Mouse (Mus musculus): ENCODE data around the gene Tcf7l2. TPM values are rescaled to one million over a fixed set of nuclear protein-coding genes. Genes with fewer than 3 reads are reported as not detected.

The Tcf7l2 gene
- polyA plus RNA-seq, 1 experiment from 2014 or later = 60.6 TPM

DNA sequence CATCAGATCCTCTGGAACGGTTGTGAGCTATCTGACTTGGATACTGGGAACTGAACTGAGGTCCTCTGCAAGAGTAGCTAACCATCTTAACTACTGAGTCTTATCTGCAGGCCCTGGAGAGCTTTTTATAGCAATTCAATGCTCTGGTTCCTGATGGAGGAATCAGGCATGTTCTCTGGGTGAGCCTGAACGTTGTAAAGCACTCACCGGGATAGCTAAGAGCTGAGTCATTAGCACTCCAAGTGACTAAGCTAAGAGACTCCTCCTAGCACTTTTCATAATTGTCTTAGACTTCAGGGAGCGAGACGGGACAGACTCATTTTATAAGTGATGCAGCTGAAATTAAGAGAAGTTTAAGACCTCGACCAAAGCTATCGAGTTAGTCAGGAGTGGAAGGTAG lies 53.7 kb downstream of the Tcf7l2 start:
- WGBS = 81% methylated on average over 7 of the region's 7 CpGs
- Histone ChIP-seq H3K27me3 (ENCODE audit: control insufficient read depth, insufficient read depth, low read length) (no peaks in the 10 kb centered on the region), H3K4me3 (ENCODE audit: low read depth, low read length) (no peak overlapping the region), H3K27ac (ENCODE audit: low read depth, low read length) (no peak overlapping the region), H3K9ac (ENCODE audit: low read length) (no peak overlapping the region), H3K36me3 (ENCODE audit: control insufficient read depth, insufficient read depth, low read length) (no peaks in the 10 kb centered on the region), H3K4me2 (ENCODE audit: low read depth) (no peak overlapping the region), H3K9me3 (ENCODE audit: control insufficient read depth, low read length) (no peaks in the 10 kb centered on the region), H3K4me1 (ENCODE audit: control insufficient read depth, insufficient read depth, low read length) (no peaks in the 10 kb centered on the region)
- ATAC-seq (ENCODE audit: insufficient read depth, low FRiP score, low TSS enrichment) (no peak), DNase-seq (ENCODE audit: low spot score) (no peak)

- no peak overlapping the region for H3K27ac ChIP-seq (ENCODE audit: low read depth, low read length)
- WGBS = 71% methylated on average over 3 of the region's 3 CpGs
- DNase-seq (ENCODE audit: low spot score) (no peak), ATAC-seq (ENCODE audit: insufficient read depth, low FRiP score, low TSS enrichment) (no peak)
- H3K9ac ChIP-seq (ENCODE audit: low read length) = no peak overlapping the region
- no peaks in the 10 kb centered on the region for H3K9me3 ChIP-seq (ENCODE audit: control insufficient read depth, low read length)
- H3K36me3 ChIP-seq (ENCODE audit: control insufficient read depth, insufficient read depth, low read length) = no peaks in the 10 kb centered on the region
- no peak overlapping the region for H3K4me3 ChIP-seq (ENCODE audit: low read depth, low read length)
- no peaks in the 10 kb centered on the region for H3K4me1 ChIP-seq (ENCODE audit: control insufficient read depth, insufficient read depth, low read length)
- no peak overlapping the region for H3K4me2 ChIP-seq (ENCODE audit: low read depth)
- H3K27me3 ChIP-seq (ENCODE audit: control insufficient read depth, insufficient read depth, low read length) = no peaks in the 10 kb centered on the region
These were observed 56.2 kb downstream of the Tcf7l2 start for GRCm38 (mm10) chr19:55797834-55798233.

DNA sequence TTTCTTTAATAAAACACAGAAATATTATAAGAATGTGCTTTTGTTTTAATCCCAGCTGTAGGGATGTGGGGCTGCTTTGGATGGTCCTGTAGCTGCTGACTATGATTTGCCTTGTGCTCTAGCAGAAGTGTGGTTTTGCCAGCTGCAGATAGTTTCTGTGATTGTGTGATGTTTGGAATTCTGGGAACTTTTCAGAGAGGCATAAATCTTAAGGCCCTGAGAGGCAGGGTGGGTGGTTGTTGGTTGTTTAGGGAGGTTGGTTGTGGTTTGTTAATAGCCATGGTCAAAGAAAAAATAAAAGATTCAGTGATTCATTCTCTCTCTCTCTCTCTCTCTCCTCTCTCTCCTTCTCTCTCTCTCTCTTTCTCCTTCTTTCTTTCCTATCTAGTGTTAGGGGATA lies 57.8 kb downstream of the Tcf7l2 start:
- H3K27ac ChIP-seq (ENCODE audit: low read depth, low read length) = no peak overlapping the region
- no peak overlapping the region for H3K4me3 ChIP-seq (ENCODE audit: low read depth, low read length)
- no peaks in the 10 kb centered on the region for H3K27me3 ChIP-seq (ENCODE audit: control insufficient read depth, insufficient read depth, low read length)
- no peaks in the 10 kb centered on the region for H3K4me1 ChIP-seq (ENCODE audit: control insufficient read depth, insufficient read depth, low read length)
- no peaks in the 10 kb centered on the region for H3K36me3 ChIP-seq (ENCODE audit: control insufficient read depth, insufficient read depth, low read length)
- ATAC-seq (ENCODE audit: insufficient read depth, low FRiP score, low TSS enrichment) = no peak
- no peaks in the 10 kb centered on the region for H3K9me3 ChIP-seq (ENCODE audit: control insufficient read depth, low read length)
- H3K4me2 ChIP-seq (ENCODE audit: low read depth) = no peak overlapping the region
- H3K9ac ChIP-seq (ENCODE audit: low read length) = no peak overlapping the region
- DNase-seq (ENCODE audit: low spot score) = no peak

DNA sequence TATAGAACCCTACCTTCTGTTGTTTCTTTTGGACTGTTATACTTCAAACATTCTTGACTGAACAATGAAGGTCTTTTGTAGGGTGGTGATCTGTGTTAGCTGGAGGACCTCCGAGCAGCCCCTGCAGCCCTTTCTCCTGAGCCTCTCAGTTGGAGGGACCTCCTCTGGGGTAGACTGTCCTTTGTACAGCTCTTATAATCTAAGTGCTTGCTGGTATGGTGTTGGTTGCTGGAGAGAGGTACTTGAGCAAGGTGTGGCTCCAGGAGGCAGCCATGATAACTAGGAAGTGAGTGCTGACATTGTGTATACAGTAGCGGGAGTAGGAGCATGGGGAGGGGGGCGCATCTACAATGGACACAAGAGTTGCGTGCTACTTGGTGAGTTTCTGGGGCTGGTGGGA lies 58.4 kb downstream of the Tcf7l2 start:
- WGBS = 99% methylated on average over 4 of the region's 4 CpGs
- no peaks in the 10 kb centered on the region for H3K9me3 ChIP-seq (ENCODE audit: control insufficient read depth, low read length)
- H3K4me2 ChIP-seq (ENCODE audit: low read depth) = no peak overlapping the region
- H3K9ac ChIP-seq (ENCODE audit: low read length) = no peak overlapping the region
- H3K36me3 ChIP-seq (ENCODE audit: control insufficient read depth, insufficient read depth, low read length) = no peaks in the 10 kb centered on the region
- no peak overlapping the region for H3K27ac ChIP-seq (ENCODE audit: low read depth, low read length)
- H3K4me3 ChIP-seq (ENCODE audit: low read depth, low read length) = no peak overlapping the region
- H3K27me3 ChIP-seq (ENCODE audit: control insufficient read depth, insufficient read depth, low read length) = no peaks in the 10 kb centered on the region
- ATAC-seq (ENCODE audit: insufficient read depth, low FRiP score, low TSS enrichment) (no peak), DNase-seq (ENCODE audit: low spot score) (no peak)
- no peaks in the 10 kb centered on the region for H3K4me1 ChIP-seq (ENCODE audit: control insufficient read depth, insufficient read depth, low read length)

- no peaks in the 10 kb centered on the region for H3K36me3 ChIP-seq (ENCODE audit: control insufficient read depth, insufficient read depth, low read length)
- H3K27ac ChIP-seq (ENCODE audit: low read depth, low read length) = no peak overlapping the region
- H3K4me1 ChIP-seq (ENCODE audit: control insufficient read depth, insufficient read depth, low read length) = peaks cover 10% of the 10 kb centered on the region; the same call in 1 of the 2 replicates
- no peak overlapping the region for H3K4me2 ChIP-seq (ENCODE audit: low read depth)
- no peaks in the 10 kb centered on the region for H3K27me3 ChIP-seq (ENCODE audit: control insufficient read depth, insufficient read depth, low read length)
- WGBS = 64% methylated on average over 1 of the region's 1 CpGs
- ATAC-seq (ENCODE audit: insufficient read depth, low FRiP score, low TSS enrichment) (no peak), DNase-seq (ENCODE audit: low spot score) (no peak)
- H3K9me3 ChIP-seq (ENCODE audit: control insufficient read depth, low read length) = no peaks in the 10 kb centered on the region
- no peak overlapping the region for H3K9ac ChIP-seq (ENCODE audit: low read length)
- H3K4me3 ChIP-seq (ENCODE audit: low read depth, low read length) = no peak overlapping the region
These were observed 61.5 kb downstream of the Tcf7l2 start for GRCm38 (mm10) chr19:55803121-55803520.

DNA sequence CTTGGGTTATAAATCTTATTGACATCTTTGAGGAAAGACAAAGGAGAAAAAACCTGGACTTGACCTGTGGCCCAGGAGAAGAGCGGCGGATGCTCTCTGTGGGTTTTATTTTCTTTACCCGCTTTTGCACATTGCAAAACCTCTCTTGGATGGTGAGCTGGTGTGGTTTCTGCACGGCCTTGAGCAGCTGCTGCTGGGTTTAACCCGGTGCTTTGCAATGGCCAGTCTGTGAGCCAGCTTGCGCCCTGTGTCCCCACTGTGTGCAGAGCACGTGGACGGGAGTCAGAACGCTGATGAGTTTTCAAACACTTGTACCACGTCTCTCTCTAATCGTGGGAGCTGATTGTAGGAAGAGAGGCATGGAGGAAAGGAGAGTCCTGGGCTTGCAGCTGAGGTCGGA lies 62.2 kb downstream of the Tcf7l2 start:
- WGBS = 83% methylated on average over 12 of the region's 12 CpGs
- no peak overlapping the region for H3K27ac ChIP-seq (ENCODE audit: low read depth, low read length)

GRCm38 (mm10) chr19:55804795-55805194 lies 63.2 kb downstream of the Tcf7l2 start:
- Histone ChIP-seq H3K4me3 (ENCODE audit: low read depth, low read length) (no peak overlapping the region), H3K27ac (ENCODE audit: low read depth, low read length) (no peak overlapping the region), H3K9ac (ENCODE audit: low read length) (no peak overlapping the region), H3K9me3 (ENCODE audit: control insufficient read depth, low read length) (no peaks in the 10 kb centered on the region), H3K36me3 (ENCODE audit: control insufficient read depth, insufficient read depth, low read length) (no peaks in the 10 kb centered on the region), H3K27me3 (ENCODE audit: control insufficient read depth, insufficient read depth, low read length) (no peaks in the 10 kb centered on the region), H3K4me2 (ENCODE audit: low read depth) (no peak overlapping the region), H3K4me1 (ENCODE audit: control insufficient read depth, insufficient read depth, low read length) (peaks cover 10% of the 10 kb centered on the region; the same call in 1 of the 2 replicates)
- ATAC-seq (ENCODE audit: insufficient read depth, low FRiP score, low TSS enrichment) = no peak
- WGBS = 86% methylated on average over 7 of the region's 7 CpGs
- no peak for DNase-seq (ENCODE audit: low spot score)

More for the DNA sequence above, 62.2 kb downstream of the Tcf7l2 start:
- Histone ChIP-seq H3K9ac (ENCODE audit: low read length) (no peak overlapping the region), H3K9me3 (ENCODE audit: control insufficient read depth, low read length) (no peaks in the 10 kb centered on the region), H3K36me3 (ENCODE audit: control insufficient read depth, insufficient read depth, low read length) (no peaks in the 10 kb centered on the region), H3K27me3 (ENCODE audit: control insufficient read depth, insufficient read depth, low read length) (no peaks in the 10 kb centered on the region), H3K4me2 (ENCODE audit: low read depth) (no peak overlapping the region), H3K4me1 (ENCODE audit: control insufficient read depth, insufficient read depth, low read length) (peaks cover 10% of the 10 kb centered on the region; the same call in 1 of the 2 replicates), H3K4me3 (ENCODE audit: low read depth, low read length) (no peak overlapping the region)
- DNase-seq (ENCODE audit: low spot score) = no peak
- ATAC-seq (ENCODE audit: insufficient read depth, low FRiP score, low TSS enrichment) = no peak

GRCm38 (mm10) chr19:55806434-55807193 lies 65.0 kb downstream of the Tcf7l2 start:
- H3K36me3 ChIP-seq (ENCODE audit: control insufficient read depth, insufficient read depth, low read length) = no peaks in the 10 kb centered on the region
- no peak overlapping the region for H3K27ac ChIP-seq (ENCODE audit: low read depth, low read length)
- 61% methylated on average over 12 of the region's 12 CpGs for WGBS
- H3K4me2 ChIP-seq (ENCODE audit: low read depth) = no peak overlapping the region
- H3K4me1 ChIP-seq (ENCODE audit: control insufficient read depth, insufficient read depth, low read length) = peaks cover 10% of the 10 kb centered on the region; the same call in 1 of the 2 replicates
- no peak for DNase-seq (ENCODE audit: low spot score)
- no peak for ATAC-seq (ENCODE audit: insufficient read depth, low FRiP score, low TSS enrichment)
- no peaks in the 10 kb centered on the region for H3K9me3 ChIP-seq (ENCODE audit: control insufficient read depth, low read length)
- H3K4me3 ChIP-seq (ENCODE audit: low read depth, low read length) = no peak overlapping the region
- H3K27me3 ChIP-seq (ENCODE audit: control insufficient read depth, insufficient read depth, low read length) = no peaks in the 10 kb centered on the region
- H3K9ac ChIP-seq (ENCODE audit: low read length) = no peak overlapping the region

All from neural tube, embryonic 11.5 days (tissue).